Comparison of ENCODE assay signal across 8 mouse cellular contexts in genomic region chr15:81480977-81481379, GRCm38 (mm10). TPM values are rescaled to one million over a fixed set of nuclear protein-coding genes. Genes with fewer than 3 reads are reported as not detected.
A peak's percentile ranks its signal among the peaks of the same experiment; 100 is the strongest.
DNase-seq lines count a peak whose midpoint lies in the region; ATAC-seq and TF ChIP-seq lines count a peak whose summit lies in the region.

No protein-coding gene starts in this region.

- TF ChIP-seq POLR2A in olfactory bulb, adult 2 months (IDR thresholded peaks at IDR 0.05; ENCODE audit: insufficient read depth, low read depth, low read length): no peak

- WGBS in lung, embryonic 16.5 days: 18% methylated on average over 13 of the region's 13 CpGs
- WGBS in olfactory bulb, adult 2 months: 12% methylated on average over 13 of the region's 13 CpGs

- ATAC-seq in granulocyte monocyte progenitor cell, adult 5-6 weeks (replicated peaks; ENCODE audit: poor library complexity, severe bottlenecking): peak; percentile 85
- peak; percentile 49 for ATAC-seq in lung, embryonic 16.5 days (ENCODE audit: low read depth)

- DNase-seq in urinary bladder, postnatal 36 days (ENCODE audit: low spot score in 2 of 2): peak; percentile 25 to 52
- DNase-seq in urinary bladder, adult 18-20 months (ENCODE audit: low spot score in 2 of 2): no peak
- DNase-seq in cerebellum, postnatal 14 days: peak; percentile 47 to 59
- peak; percentile 49 to 83 for DNase-seq in kidney, adult 8-10 months
- DNase-seq in right cerebral cortex, postnatal 14 days: no peak

- H3K4me3 ChIP-seq in lung, embryonic 16.5 days (ENCODE audit: low read length): peak overlapping the region; percentile 40
- peak overlapping the region; percentile 43 for H3K4me3 ChIP-seq in olfactory bulb, adult 2 months (ENCODE audit: insufficient read depth, low read depth, low read length)

- H3K27me3 ChIP-seq in lung, embryonic 16.5 days (ENCODE audit: control insufficient read depth, insufficient read depth, low read depth, low read length): no peaks in the 10 kb centered on the region

- no peaks in the 10 kb centered on the region for H3K36me3 ChIP-seq in lung, embryonic 16.5 days (ENCODE audit: control insufficient read depth, insufficient read depth, low read length)

- H3K27ac ChIP-seq in lung, embryonic 16.5 days (ENCODE audit: low read length): no peak overlapping the region
- no peak overlapping the region for H3K27ac ChIP-seq in olfactory bulb, adult 2 months (ENCODE audit: insufficient read depth, low read depth, low read length)

- H3K4me1 ChIP-seq in lung, embryonic 16.5 days (replicated peaks; ENCODE audit: control insufficient read depth, insufficient read depth, low read length): no peaks in the 10 kb centered on the region
- peaks cover 3% of the 10 kb centered on the region; the same call in 1 of the 2 replicates for H3K4me1 ChIP-seq in olfactory bulb, adult 2 months (ENCODE audit: control insufficient read depth, insufficient read depth, low read length)

- H3K9me3 ChIP-seq in lung, embryonic 16.5 days (ENCODE audit: control insufficient read depth, low read length): no peaks in the 10 kb centered on the region

- H3K9ac ChIP-seq in lung, embryonic 16.5 days (ENCODE audit: low read length): peak overlapping the region; percentile 49

- TF ChIP-seq CTCF in olfactory bulb, adult 2 months (IDR thresholded peaks at IDR 0.05; ENCODE audit: insufficient read depth, low read depth, low read length): no peak

- H3K4me2 ChIP-seq in lung, embryonic 16.5 days (ENCODE audit: low read depth, low read length): peak overlapping the region; percentile 61

RNA-seq across cellular contexts. Expression of gene Rbx1, which starts 14.9 kb away (rescaled TPM):
- 251 and 317 TPM in 2 replicates for total RNA-seq in granulocyte monocyte progenitor cell, adult 5-6 weeks (2014; fragmentation: Nextera tagmentation)
- 170 and 241 TPM in 2 replicates for total RNA-seq in granulocyte monocyte progenitor cell, adult 5-6 weeks (2017)
- 466 and 468 TPM in 2 replicates for polyA plus RNA-seq in lung, embryonic 16.5 days (2015; fragmentation: Nextera tagmentation; extraction: Ambion mirVana)
- polyA plus RNA-seq in olfactory bulb, adult 2 months (2012; ENCODE audit: insufficient read depth, insufficient read length, low replicate concordance, missing spikeins): not detected in 2 replicates

Comparison
In these comparisons a context has a peak if more than half of its experiments do, and no peak if none do; other contexts are left out.
1. DNase-seq: peak in urinary bladder, postnatal 36 days (2 of 2), cerebellum, postnatal 14 days (2 of 2) and kidney, adult 8-10 months (2 of 2); none in urinary bladder, adult 18-20 months (0 of 2) and right cerebral cortex, postnatal 14 days (single experiment).
2. RNA of gene Rbx1, which starts 14.9 kb away (polyA plus RNA-seq): 466 to 468 TPM in lung, embryonic 16.5 days; not detected in olfactory bulb, adult 2 months; every median in the first group is over 100 times any median in the second.